Mouse (Mus musculus) brain, embryonic 14.5 days (tissue): ENCODE measurements at regions not wholly inside any gene's neighbourhood (a gene's known extent, or its start where the extent isn't known, plus 50 kb on each side); places are given as distances from the start of the nearest gene placed in this dataset.

ENCODE experiments used
- CTCF ChIP-seq: fragments of 200-500 bp; IDR thresholded peaks from 2 replicates; pipeline ENCODE4 v1.5.1; 2012; ENCODE audit warnings: inconsistent platforms, mild to moderate bottlenecking, moderate library complexity, borderline replicate concordance; ENCODE audit not compliant: insufficient read depth, insufficient read length; ENCODE audit errors: extremely low read depth
- POLR2A ChIP-seq: fragments of 200-500 bp; IDR thresholded peaks from 2 replicates; pipeline ENCODE4 v1.6.1; 2012; ENCODE audit warnings: mild to moderate bottlenecking, inconsistent platforms, borderline replicate concordance; ENCODE audit not compliant: poor library complexity, insufficient read depth, insufficient read length, severe bottlenecking; ENCODE audit errors: extremely low read depth

DNA sequence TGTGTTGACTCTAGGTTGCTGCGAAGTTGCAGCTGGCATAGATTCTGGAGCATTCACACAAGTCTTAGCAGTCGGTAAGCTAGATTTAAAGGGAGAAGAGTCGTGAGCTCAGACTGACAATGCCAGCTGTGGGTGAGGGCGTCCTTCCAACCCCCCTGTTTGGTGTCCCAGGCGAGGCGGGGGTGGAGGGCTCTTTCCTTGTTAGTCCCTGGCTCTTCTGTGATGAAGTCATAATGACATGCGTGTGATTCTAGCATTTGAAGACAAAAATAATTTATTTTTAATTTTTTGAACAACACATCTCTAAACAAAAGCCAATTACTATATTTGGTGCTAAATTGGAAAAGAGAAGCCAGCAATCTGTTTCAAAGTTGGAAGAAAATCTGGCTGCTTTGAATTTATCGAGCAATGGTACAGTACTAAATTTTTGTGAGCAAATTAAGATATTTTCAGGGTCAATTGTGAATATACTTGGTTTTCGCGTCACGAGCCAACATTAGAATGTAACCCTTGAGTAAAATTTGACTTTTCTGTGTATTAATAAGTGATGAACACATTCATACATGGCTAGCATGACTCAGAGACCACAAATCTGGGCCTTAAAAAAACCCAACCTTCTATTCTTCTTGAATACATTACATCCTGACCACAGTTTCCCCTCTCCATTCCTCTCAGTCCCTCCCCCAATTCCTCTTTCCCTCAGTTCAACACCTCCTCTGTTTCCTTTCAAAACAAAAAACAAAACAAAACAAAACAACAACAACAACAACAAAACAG, 53.7 kb upstream of the Pcdh8 start:
- TF ChIP-seq CTCF = no peak
- TF ChIP-seq POLR2A = no peak
